Mouse (Mus musculus) neural tube, embryonic 13.5 days (tissue): Measurements from ENCODE around the gene Neurog3. TPM values are rescaled to one million over a fixed set of nuclear protein-coding genes. Genes with fewer than 3 reads are reported as not detected.

Experiments
- ATAC-seq: fragments of 200-750 bp; cut with Nextera tagmentation; 2 replicates; pipeline ENCODE4 v1.8.0; 2017; ENCODE audit warnings: low read depth, mild to moderate bottlenecking, moderate TSS enrichment, moderate library complexity
- H3K27ac ChIP-seq: fragments of 300-500 bp; sonication (generic); replicated peaks from 2 replicates; pipeline ENCODE4 v1.5.1; 2015; ENCODE audit warnings: moderate library complexity, mild to moderate bottlenecking, inconsistent platforms
- H3K27me3 ChIP-seq: fragments of 300-500 bp; sonication (generic); 2 replicates; pipeline ENCODE4 v1.6.1; 2015; ENCODE audit warnings: mild to moderate bottlenecking, inconsistent platforms
- H3K36me3 ChIP-seq: fragments of 300-500 bp; sonication (generic); 2 replicates; pipeline ENCODE4 v1.6.1; 2015; ENCODE audit warnings: mild to moderate bottlenecking, inconsistent platforms
- H3K4me1 ChIP-seq: fragments of 300-500 bp; sonication (generic); replicated peaks from 2 replicates; pipeline ENCODE4 v1.6.1; 2015; ENCODE audit warnings: inconsistent platforms
- H3K4me2 ChIP-seq: fragments of 300-500 bp; sonication (generic); 2 replicates; pipeline ENCODE4 v1.6.1; 2015; ENCODE audit warnings: inconsistent platforms, mild to moderate bottlenecking, moderate library complexity
- H3K4me3 ChIP-seq: fragments of 300-500 bp; sonication (generic); 2 replicates; pipeline ENCODE4 v1.5.1; 2015; ENCODE audit warnings: mild to moderate bottlenecking, inconsistent platforms
- H3K9ac ChIP-seq: fragments of 300-500 bp; sonication (generic); 2 replicates; pipeline ENCODE4 v1.6.1; 2015; ENCODE audit warnings: moderate library complexity, mild to moderate bottlenecking, inconsistent platforms
- H3K9me3 ChIP-seq: fragments of 300-500 bp; sonication (generic); 2 replicates; pipeline ENCODE4 v1.6.1; 2016; ENCODE audit warnings: inconsistent platforms
- WGBS: fragments of 180-500 bp; shearing (Covaris S2); methylation state at CpG from one replicate; pipeline ENCODE4 v1.1.7; 2015; 5-methylcytosine and 5-hydroxymethylcytosine counted together
- polyA plus RNA-seq: library from polyadenylated mRNA; unstranded; fragments of >200 nt; fragmentation: Nextera tagmentation; extraction: Ambion mirVana; gene quantifications from 2 replicates; pipeline ENCODE4 v1.2.1, GENCODE M21; 2015

The Neurog3 gene
- polyA plus RNA-seq, 1 experiment from 2014 or later = 2.7 TPM

DNA sequence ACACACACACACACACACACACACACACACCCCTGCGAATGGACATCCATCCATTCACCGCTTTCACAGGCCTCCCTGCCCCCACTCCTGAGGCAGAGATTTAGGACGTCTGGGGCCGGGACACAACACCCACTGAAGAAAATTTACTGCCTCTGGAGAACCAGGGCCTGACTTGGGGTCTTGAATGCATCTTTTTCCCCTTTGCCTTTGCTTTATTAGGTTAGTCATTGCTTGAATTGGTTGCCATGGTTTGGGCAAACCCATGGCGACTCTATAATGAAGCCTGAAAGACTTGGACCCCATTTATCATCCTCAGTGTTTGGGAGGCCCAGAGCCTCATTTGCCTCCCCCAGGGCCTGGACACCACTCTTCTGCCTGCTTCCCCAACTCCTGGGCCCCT lies 13.1 kb downstream of the Neurog3 start:
- H3K9me3 ChIP-seq = no peaks in the 10 kb centered on the region
- no peak overlapping the region for H3K4me3 ChIP-seq
- H3K36me3 ChIP-seq = no peaks in the 10 kb centered on the region
- peaks cover 85% of the 10 kb centered on the region for H3K27me3 ChIP-seq
- peak; percentile 84 for ATAC-seq
- no peak overlapping the region for H3K4me2 ChIP-seq
- no peak overlapping the region for H3K9ac ChIP-seq
- H3K4me1 ChIP-seq = peaks cover 9% of the 10 kb centered on the region; the same call in 1 of the 2 replicates
- no peak overlapping the region for H3K27ac ChIP-seq
- WGBS = 12% methylated on average over 5 of the region's 5 CpGs

DNA sequence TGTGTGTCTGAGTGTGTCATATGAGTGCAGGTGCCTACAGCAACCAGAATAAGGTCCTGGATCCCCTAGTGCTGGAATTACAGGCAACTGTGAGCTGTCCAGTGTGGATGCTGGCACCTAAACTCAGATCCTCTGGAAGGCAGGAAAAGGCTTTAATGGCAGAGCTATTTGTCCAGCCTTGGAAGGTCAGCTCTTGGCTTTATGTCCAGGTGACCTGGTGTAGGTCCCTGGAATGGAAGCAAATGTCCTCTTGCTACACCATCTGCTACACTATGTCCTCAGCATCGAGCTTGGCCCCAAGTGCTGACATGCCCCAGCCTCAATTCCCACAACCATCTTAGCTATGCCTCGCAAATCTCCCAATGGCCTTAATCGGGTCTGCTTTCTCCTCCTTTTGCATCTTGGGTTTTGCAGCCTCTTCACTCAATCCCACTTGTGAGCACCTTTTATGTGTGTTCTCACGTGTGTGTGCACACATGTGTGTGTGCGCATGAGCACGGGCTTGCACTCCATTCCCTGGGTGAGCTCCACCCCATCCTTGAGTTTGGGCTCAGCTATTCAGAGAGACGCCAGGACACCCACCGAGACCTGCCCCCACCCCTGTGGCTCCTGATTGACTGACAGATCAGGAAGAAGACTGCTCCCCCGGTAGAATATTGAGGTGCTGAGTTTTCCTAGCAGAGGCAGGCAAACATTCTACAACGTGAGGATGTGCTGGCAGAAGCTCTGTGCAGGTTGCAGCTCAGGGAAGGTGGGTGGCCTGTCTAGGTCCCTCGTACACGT lies 14.8 kb downstream of the Neurog3 start:
- Histone ChIP-seq H3K36me3 (no peaks in the 10 kb centered on the region), H3K9me3 (no peaks in the 10 kb centered on the region), H3K27ac (no peak overlapping the region), H3K27me3 (peaks cover 88% of the 10 kb centered on the region), H3K4me2 (no peak overlapping the region), H3K4me1 (peaks cover 9% of the 10 kb centered on the region; the same call in 1 of the 2 replicates), H3K4me3 (no peak overlapping the region), H3K9ac (no peak overlapping the region)
- ATAC-seq = no peak
- WGBS = 51% methylated on average over 12 of the region's 12 CpGs

DNA sequence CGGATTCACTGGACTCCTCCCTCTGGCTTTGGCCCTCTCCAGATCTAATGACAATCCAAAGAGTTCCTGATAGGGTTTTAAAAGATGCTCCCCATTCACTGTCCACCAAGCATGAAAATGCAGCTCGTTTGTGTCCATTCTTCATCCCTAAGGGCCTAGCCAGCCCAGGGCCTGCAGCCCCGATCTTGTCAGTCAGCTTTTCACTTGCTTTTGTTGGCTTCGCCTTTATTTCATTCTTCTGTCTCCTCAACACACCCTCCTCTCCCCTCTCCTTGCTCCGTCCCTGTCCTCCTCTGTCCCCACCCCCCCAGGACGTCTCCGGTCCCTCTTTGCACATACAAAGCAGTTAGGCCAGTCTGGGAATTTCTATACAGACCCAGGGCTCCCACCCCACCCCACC lies 17.0 kb downstream of the Neurog3 start:
- Histone ChIP-seq H3K9ac (0 out of 2 replicates have a peak overlapping the region, but pooled peaks have one; percentile 22), H3K9me3 (peaks cover 12% of the 10 kb centered on the region), H3K4me2 (no peak overlapping the region), H3K4me1 (peaks cover 9% of the 10 kb centered on the region; the same call in 1 of the 2 replicates), H3K36me3 (no peaks in the 10 kb centered on the region), H3K27ac (no peak overlapping the region), H3K27me3 (peaks cover 92% of the 10 kb centered on the region), H3K4me3 (no peak overlapping the region)
- no peak for ATAC-seq
- 5% methylated on average over 7 of the region's 7 CpGs for WGBS

DNA sequence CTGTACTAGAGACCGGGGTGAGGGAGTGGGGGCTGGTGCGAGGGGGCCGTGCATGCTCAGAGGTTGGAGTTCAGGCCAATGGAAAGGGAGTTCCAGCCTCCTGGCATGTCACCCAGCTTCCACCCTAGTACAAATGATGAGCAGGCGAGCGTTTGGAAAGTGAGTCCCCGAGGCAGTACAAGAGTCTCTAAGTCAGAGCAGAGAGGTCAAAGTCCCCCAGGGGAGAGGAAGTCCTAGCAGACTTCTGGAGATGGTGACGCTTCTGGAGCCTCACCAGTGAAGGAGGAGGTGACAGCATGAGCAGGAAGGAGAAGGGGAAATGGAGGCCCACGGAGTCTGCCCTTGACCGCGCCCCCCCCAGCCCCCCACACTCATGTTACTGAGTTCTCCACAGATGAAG lies 29.5 kb downstream of the Neurog3 start:
- no peak overlapping the region for H3K27ac ChIP-seq
- H3K9ac ChIP-seq = no peak overlapping the region
- no peak overlapping the region for H3K4me2 ChIP-seq
- H3K27me3 ChIP-seq = peaks cover 80% of the 10 kb centered on the region
- no peak overlapping the region for H3K4me3 ChIP-seq
- no peak for ATAC-seq
- H3K9me3 ChIP-seq = no peaks in the 10 kb centered on the region
- peaks cover 10% of the 10 kb centered on the region; the same call in 1 of the 2 replicates for H3K4me1 ChIP-seq
- no peaks in the 10 kb centered on the region for H3K36me3 ChIP-seq
- WGBS = 41% methylated on average over 10 of the region's 10 CpGs

DNA sequence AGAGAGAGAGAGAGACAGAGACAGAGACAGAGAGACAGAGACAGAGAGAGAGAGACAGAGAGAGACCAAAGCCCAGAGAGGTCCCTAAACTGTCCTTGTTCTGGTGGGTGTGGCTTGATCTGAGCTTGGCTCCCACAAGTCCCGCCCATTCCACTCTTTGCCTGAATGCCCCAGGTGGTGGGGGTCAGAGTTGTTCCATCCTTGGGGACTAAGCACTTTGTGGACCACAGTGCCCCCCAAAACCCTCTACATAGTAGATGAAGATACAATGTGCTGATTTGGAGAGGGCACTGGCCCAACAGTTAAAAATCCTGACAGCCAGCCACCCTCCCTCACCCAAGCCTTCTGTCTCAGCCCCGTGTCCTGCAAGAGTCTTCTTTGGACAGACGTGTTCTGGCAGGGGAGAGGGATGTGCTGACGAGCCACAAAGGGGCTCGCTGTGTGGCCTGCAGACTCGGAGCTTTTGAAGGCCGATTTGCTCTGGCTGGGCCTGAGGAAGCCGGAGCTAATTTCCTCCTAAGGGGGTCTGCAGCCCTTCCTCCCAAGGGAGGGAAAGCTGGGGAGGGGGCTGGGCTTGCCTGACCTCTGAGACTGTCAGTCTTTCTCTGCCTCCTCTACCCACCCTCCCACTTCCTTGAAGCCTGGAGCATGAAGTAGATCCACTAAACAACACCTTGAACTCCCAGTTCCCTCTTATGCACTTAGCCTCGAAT lies 40.1 kb downstream of the Neurog3 start:
- Histone ChIP-seq H3K9ac (0 out of 2 replicates have a peak overlapping the region, but pooled peaks have one; percentile 8), H3K27ac (peak overlapping the region; percentile 23; the same call in 1 of the 2 replicates), H3K36me3 (no peaks in the 10 kb centered on the region), H3K4me2 (no peak overlapping the region), H3K4me3 (no peak overlapping the region), H3K27me3 (peaks cover 86% of the 10 kb centered on the region), H3K9me3 (peaks cover 9% of the 10 kb centered on the region; the same call in 1 of the 2 replicates), H3K4me1 (peaks cover 24% of the 10 kb centered on the region)
- 2% methylated on average over 9 of the region's 9 CpGs for WGBS
- peak; percentile 56 for ATAC-seq

DNA sequence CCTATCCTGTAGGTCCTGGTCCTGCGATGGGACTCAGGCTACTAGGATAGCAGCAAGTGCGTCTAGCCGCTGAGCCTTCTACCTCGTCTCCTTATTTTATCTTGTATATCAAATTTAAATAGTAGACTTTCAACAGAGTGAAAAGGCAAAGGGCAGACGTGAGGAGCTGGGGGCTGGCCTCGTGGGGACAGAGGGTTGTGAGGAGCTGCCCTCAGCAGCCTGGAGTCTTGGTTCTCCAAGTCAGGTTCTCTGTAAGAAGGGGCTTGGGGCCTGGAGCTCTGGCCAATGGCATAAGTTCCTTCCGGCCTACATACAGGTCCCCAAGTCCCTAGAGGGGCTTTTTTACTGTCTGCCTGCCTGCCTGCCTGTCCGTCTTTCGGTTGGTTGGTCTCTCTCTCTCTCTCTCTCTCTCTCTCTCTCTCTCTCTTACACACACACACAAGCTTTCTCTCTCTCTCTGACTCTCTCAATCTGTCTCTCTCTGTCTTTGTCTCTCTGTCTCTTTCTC lies 41.1 kb downstream of the Neurog3 start:
- no peak overlapping the region for H3K4me3 ChIP-seq

DNA sequence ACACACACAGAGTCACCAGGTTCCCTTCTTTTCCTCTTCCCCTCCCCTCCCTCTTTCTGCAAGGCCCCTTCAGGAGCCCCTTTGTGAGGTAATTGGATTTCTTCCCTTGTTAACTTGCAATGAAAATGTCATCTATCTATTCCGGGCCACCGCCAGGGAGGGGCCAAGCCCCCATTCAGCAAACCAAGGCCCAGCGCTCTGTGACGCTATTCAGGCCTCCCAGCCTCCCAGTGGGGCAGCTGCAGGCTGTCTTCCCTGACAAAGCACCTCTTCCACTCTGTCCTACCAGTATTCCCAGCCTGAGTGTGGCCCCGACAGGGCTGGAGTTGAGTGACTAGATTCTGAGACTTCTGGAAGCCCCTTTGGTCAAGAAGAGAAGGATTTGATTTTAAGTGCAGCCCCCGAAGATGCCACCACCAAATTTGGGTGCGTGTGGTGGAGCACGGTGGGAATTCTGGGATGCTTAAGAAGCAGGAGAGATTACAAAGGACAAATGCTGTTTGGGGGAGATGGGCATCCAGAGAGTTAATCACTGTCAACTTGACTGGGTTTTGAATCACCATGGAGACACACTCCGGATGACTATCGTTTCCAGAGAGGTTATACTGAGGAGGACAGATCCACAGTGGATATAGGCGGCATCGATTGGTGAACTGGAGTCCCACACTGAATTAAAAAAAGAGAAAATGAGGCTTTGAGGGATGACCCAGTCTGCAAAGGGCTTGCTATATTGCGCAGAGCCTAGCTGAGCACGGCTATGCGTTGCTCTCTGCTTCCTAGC lies 41.8 kb downstream of the Neurog3 start:
- Histone ChIP-seq H3K4me1 (peaks cover 24% of the 10 kb centered on the region), H3K4me3 (no peak overlapping the region), H3K4me2 (no peak overlapping the region), H3K27me3 (peaks cover 88% of the 10 kb centered on the region), H3K9me3 (peaks cover 15% of the 10 kb centered on the region; the same call in 1 of the 2 replicates), H3K27ac (no peak overlapping the region), H3K36me3 (no peaks in the 10 kb centered on the region), H3K9ac (0 out of 2 replicates have a peak overlapping the region, but pooled peaks have one; percentile 31)
- peak; percentile 77 for ATAC-seq
- 26% methylated on average over 15 of the region's 15 CpGs for WGBS

More for the DNA sequence above, 41.1 kb downstream of the Neurog3 start:
- peaks cover 15% of the 10 kb centered on the region; the same call in 1 of the 2 replicates for H3K9me3 ChIP-seq
- H3K9ac ChIP-seq = no peak overlapping the region
- 13% methylated on average over 9 of the region's 9 CpGs for WGBS
- H3K4me1 ChIP-seq = peaks cover 24% of the 10 kb centered on the region
- H3K27ac ChIP-seq = no peak overlapping the region
- ATAC-seq = no peak
- no peak overlapping the region for H3K4me2 ChIP-seq
- H3K36me3 ChIP-seq = no peaks in the 10 kb centered on the region
- peaks cover 86% of the 10 kb centered on the region for H3K27me3 ChIP-seq

DNA sequence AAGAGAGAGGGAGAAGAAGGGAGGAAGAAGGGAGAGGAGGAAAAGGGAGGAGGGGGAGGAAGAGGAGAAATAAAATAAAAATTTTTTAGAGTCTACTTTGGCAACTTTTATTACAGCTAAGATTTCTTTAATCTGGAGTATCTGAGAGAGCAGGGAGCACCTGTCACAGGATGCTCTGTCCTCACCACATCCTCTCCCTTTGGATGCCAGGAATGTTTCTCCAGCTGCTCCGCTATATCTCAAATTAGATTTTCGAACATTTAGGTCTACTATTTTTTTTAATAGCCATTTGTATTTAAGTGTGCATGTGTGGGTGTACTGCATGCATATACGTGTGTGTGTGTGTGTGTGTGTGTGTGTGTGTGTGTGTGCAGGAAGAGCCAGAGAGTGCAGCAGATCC lies 47.1 kb downstream of the Neurog3 start:
- WGBS = 92% methylated on average over 3 of the region's 3 CpGs
- no peaks in the 10 kb centered on the region for H3K36me3 ChIP-seq
- ATAC-seq = no peak
- H3K4me3 ChIP-seq = no peak overlapping the region
- no peak overlapping the region for H3K27ac ChIP-seq
- no peak overlapping the region for H3K4me2 ChIP-seq
- H3K4me1 ChIP-seq = 0 out of 2 replicates have a peak, but pooled peaks cover 3% of the 10 kb centered on the region
- H3K9me3 ChIP-seq = peaks cover 15% of the 10 kb centered on the region; the same call in 1 of the 2 replicates
- peaks cover 90% of the 10 kb centered on the region for H3K27me3 ChIP-seq
- no peak overlapping the region for H3K9ac ChIP-seq

DNA sequence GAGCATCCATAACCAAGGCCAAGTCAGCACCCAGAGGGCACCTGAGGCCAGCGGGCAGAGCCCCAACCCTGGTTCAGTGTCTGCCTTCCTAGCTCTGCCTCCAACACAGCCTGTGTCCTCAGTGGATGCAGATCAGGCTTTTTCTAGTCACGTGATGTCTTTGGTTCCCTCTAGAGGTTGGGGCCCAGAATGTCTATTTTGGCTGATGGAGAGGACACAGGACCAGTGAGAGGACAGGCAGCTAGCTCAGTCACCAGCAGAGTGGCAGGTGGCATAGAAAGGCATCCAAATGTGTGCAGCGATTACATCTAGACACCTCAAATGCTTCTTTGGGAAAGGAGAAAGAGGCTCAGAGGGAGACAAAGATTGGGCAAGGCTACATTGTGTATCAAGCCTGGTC lies 48.8 kb downstream of the Neurog3 start:
- WGBS = 57% methylated on average over 3 of the region's 3 CpGs
- H3K27me3 ChIP-seq = peaks cover 82% of the 10 kb centered on the region

DNA sequence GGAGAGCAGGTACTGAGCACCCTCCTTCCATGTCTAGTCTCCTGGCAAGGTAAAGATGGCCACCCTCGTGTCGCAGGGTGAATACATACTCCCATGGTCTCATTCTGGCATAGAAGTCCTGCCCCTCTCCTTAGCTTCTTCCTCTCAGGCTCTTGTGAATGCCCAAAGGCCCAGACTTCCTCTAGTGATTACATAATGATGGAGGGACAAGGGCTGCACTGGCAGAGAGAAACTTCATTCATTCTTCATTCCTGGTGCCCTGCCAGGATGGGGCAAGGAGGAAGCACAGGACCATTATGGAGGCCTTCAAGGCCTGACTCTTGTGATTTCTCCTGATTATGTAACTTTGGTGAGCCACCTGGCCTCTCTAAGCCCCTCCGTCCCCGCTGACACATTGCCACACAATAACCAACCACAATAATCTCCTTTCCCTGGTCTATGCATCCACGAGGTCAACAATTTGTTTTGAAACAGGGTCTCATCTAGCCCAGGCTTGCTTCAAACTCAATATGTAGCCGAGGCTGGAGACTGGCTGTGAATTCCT lies 49.7 kb downstream of the Neurog3 start:
- Histone ChIP-seq H3K27ac (no peak overlapping the region), H3K27me3 (peaks cover 75% of the 10 kb centered on the region), H3K36me3 (no peaks in the 10 kb centered on the region), H3K9me3 (peaks cover 8% of the 10 kb centered on the region; the same call in 1 of the 2 replicates), H3K9ac (no peak overlapping the region), H3K4me2 (no peak overlapping the region), H3K4me3 (no peak overlapping the region), H3K4me1 (no peaks in the 10 kb centered on the region)
- 0 out of 2 replicates have a peak, but pooled peaks have one; percentile 21 for ATAC-seq
- WGBS = 69% methylated on average over 6 of the region's 6 CpGs

More for the DNA sequence above, 48.8 kb downstream of the Neurog3 start:
- no peak for ATAC-seq
- H3K36me3 ChIP-seq = no peaks in the 10 kb centered on the region
- H3K4me3 ChIP-seq = no peak overlapping the region
- no peak overlapping the region for H3K9ac ChIP-seq
- no peak overlapping the region for H3K27ac ChIP-seq
- peaks cover 8% of the 10 kb centered on the region; the same call in 1 of the 2 replicates for H3K9me3 ChIP-seq
- no peaks in the 10 kb centered on the region for H3K4me1 ChIP-seq
- H3K4me2 ChIP-seq = no peak overlapping the region

DNA sequence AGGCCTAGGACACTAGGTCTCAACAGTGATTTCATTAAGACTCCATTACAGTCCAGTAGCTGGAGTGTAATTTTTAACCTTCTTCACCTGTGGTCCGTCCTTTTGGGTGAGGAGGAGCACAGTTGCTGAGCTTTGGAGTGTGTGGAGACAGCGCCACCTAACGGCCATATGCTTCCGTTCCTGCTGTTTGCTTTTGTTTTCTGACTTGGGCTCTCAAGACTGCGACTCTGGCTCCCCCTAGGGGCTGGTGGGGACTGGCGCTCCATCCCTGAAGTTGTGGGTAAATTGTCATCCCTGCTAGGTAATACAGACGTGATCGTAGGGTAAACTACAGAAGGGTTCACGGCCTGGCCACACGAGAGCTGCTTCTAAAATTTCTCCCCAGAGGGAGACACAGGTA lies 50.2 kb downstream of the Neurog3 start:
- Histone ChIP-seq H3K4me3 (no peak overlapping the region), H3K9me3 (peaks cover 5% of the 10 kb centered on the region; the same call in 1 of the 2 replicates), H3K9ac (no peak overlapping the region), H3K4me1 (no peaks in the 10 kb centered on the region), H3K4me2 (no peak overlapping the region), H3K36me3 (no peaks in the 10 kb centered on the region), H3K27ac (no peak overlapping the region), H3K27me3 (peaks cover 72% of the 10 kb centered on the region)
- peak; percentile 51; the same call in 1 of the 2 replicates for ATAC-seq
- WGBS = 4% methylated on average over 10 of the region's 10 CpGs
